Mouse (Mus musculus): ENCODE measurements around the gene Pxk.
A peak's percentile ranks its signal among the peaks of the same experiment; 100 is the strongest.

Gene Pxk

GRCm38 (mm10) chr14:8207543-8207942 is 109.5 kb downstream of the Pxk start:
- no peak for DNase-seq

GRCm38 (mm10) chr14:8208876-8209275 is 110.9 kb downstream of the Pxk start:
- no peak for DNase-seq

- DNase-seq: no peak
Observed at GRCm38 (mm10) chr14:8209896-8210295, 111.9 kb downstream of the Pxk start.

- DNase-seq: no peak
Observed at GRCm38 (mm10) chr14:8212996-8213395, 115.0 kb downstream of the Pxk start.

GRCm38 (mm10) chr14:8213803-8214224 is 115.8 kb downstream of the Pxk start, which contains the start of gene Kctd6:
Gene Kctd6 (plus strand): TSS chr14:8214140.
- peak; percentile 98 for DNase-seq
